In genomic region chr4:45826275-45827040, GRCm38 (mm10) we compare ENCODE assay signal across 9 mouse cellular contexts. TPM values are rescaled to one million over a fixed set of nuclear protein-coding genes. Genes with fewer than 3 reads are reported as not detected.
A peak's percentile ranks its signal among the peaks of the same experiment; 100 is the strongest.
DNase-seq lines count a peak whose midpoint lies in the region; ATAC-seq lines count a peak whose summit lies in the region.
"Had no signal": no experiment of that assay in that cellular context is flagged by ENCODE, and none has a peak within 500 bp of the region (broad histone marks: within the 10 kb centered on the region; RNA-seq: fewer than 3 reads in every experiment).

TSS of gene Igfbpl1 (minus strand) at chr4:45826923.

- peak within 1 kb of the TSS; percentile 61 for H3K4me2 ChIP-seq in embryonic facial prominence, embryonic 15.5 days (replicated peaks)
- peak within 1 kb of the TSS; percentile 78 for H3K4me2 ChIP-seq in intestine, embryonic 15.5 days (replicated peaks)
- H3K4me2 ChIP-seq in neural tube, embryonic 14.5 days (ENCODE audit: low read depth, low read length) = peak within 1 kb of the TSS; percentile 67

- H3K36me3 ChIP-seq in embryonic facial prominence, embryonic 15.5 days = no peaks in the 10 kb centered on the region
- no peaks in the 10 kb centered on the region for H3K36me3 ChIP-seq in intestine, embryonic 15.5 days
- H3K36me3 ChIP-seq in neural tube, embryonic 14.5 days (ENCODE audit: control insufficient read depth, insufficient read depth, low read length) = no peaks in the 10 kb centered on the region

- H3K9me3 ChIP-seq in embryonic facial prominence, embryonic 15.5 days (replicated peaks) = no peaks in the 10 kb centered on the region
- H3K9me3 ChIP-seq in intestine, embryonic 15.5 days = no peaks in the 10 kb centered on the region
- H3K9me3 ChIP-seq in neural tube, embryonic 14.5 days (ENCODE audit: control insufficient read depth, low read length) = no peaks in the 10 kb centered on the region

- intact Hi-C loops in left cerebral cortex, postnatal 4 days (cut with DNase I) = no loop called here

- peak; percentile 79 for DNase-seq in left cerebral cortex, postnatal 4 days
- DNase-seq in left cerebral cortex, adult 8-10 months (ENCODE audit: low spot score in 2 of 2) = no peak
- DNase-seq in cerebellum, adult 11 months = no peak
- DNase-seq in ovary, postnatal 10 days (ENCODE audit: low spot score) = no peak
- DNase-seq: lung, postnatal 36 days had no signal

- WGBS in embryonic facial prominence, embryonic 15.5 days = under 1% methylated on average over 89 of the region's 91 CpGs
- under 1% methylated on average over 90 of the region's 91 CpGs for WGBS in intestine, embryonic 15.5 days
- WGBS in neural tube, embryonic 14.5 days = 1% methylated on average over 75 of the region's 91 CpGs

- H3K4me3 ChIP-seq in embryonic facial prominence, embryonic 15.5 days (replicated peaks) = peak within 1 kb of the TSS; percentile 36
- H3K4me3 ChIP-seq in intestine, embryonic 15.5 days (replicated peaks) = peak within 1 kb of the TSS; percentile 45
- H3K4me3 ChIP-seq in neural tube, embryonic 14.5 days (ENCODE audit: low read depth, low read length) = peak within 1 kb of the TSS; percentile 59

- no peak within 1 kb of the TSS for H3K9ac ChIP-seq in embryonic facial prominence, embryonic 15.5 days
- H3K9ac ChIP-seq in intestine, embryonic 15.5 days = no peak within 1 kb of the TSS
- peak within 1 kb of the TSS; percentile 82 for H3K9ac ChIP-seq in neural tube, embryonic 14.5 days (replicated peaks; ENCODE audit: low read depth, low read length)

- H3K27me3 ChIP-seq in embryonic facial prominence, embryonic 15.5 days = peaks cover 91% of the 10 kb centered on the region
- peaks cover 57% of the 10 kb centered on the region for H3K27me3 ChIP-seq in intestine, embryonic 15.5 days (replicated peaks)
- H3K27me3 ChIP-seq in neural tube, embryonic 14.5 days (ENCODE audit: control insufficient read depth, insufficient read depth, low read length) = peaks cover 4% of the 10 kb centered on the region; the same call in 1 of the 2 replicates

- H3K27ac ChIP-seq in embryonic facial prominence, embryonic 15.5 days (replicated peaks) = no peak within 1 kb of the TSS
- H3K27ac ChIP-seq in intestine, embryonic 15.5 days = no peak within 1 kb of the TSS
- peak within 1 kb of the TSS; percentile 92 for H3K27ac ChIP-seq in neural tube, embryonic 14.5 days (ENCODE audit: low read depth, low read length)

- no peak for ATAC-seq in embryonic facial prominence, embryonic 15.5 days (ENCODE audit: insufficient number of reproducible peaks, low FRiP score, low TSS enrichment, low read depth)
- 0 out of 2 replicates have a peak, but pooled peaks have one; percentile 55 for ATAC-seq in intestine, embryonic 15.5 days
- ATAC-seq in neural tube, embryonic 14.5 days (ENCODE audit: low read depth) = peak; percentile 67
- no peak for ATAC-seq in erythroid progenitor cell, adult 5-6 weeks (replicated peaks; ENCODE audit: low FRiP score, poor library complexity, severe bottlenecking)

- H3K4me1 ChIP-seq in embryonic facial prominence, embryonic 15.5 days = peaks cover 12% of the 10 kb centered on the region
- H3K4me1 ChIP-seq in intestine, embryonic 15.5 days (replicated peaks) = peaks cover 10% of the 10 kb centered on the region
- peaks cover 39% of the 10 kb centered on the region for H3K4me1 ChIP-seq in neural tube, embryonic 14.5 days (ENCODE audit: control insufficient read depth, insufficient read depth, low read length)

RNA-seq across cellular contexts. Expression of gene Igfbpl1, which starts in this region (rescaled TPM):
- total RNA-seq in left cerebral cortex, postnatal 4 days (2021) = 10 to 100 TPM; 35.5 to 36.2 TPM
- 1 to 10 TPM in 3 of 4 experiments, under 1 TPM in 1; 0.62 to 2.9 (median 2.1) TPM for total RNA-seq in left cerebral cortex, adult 8-10 months (2022)
- polyA plus RNA-seq in embryonic facial prominence, embryonic 15.5 days (2015; fragmentation: Nextera tagmentation; extraction: Ambion mirVana) = 0.37 and 0.80 TPM in 2 replicates
- 0.42 and 0.53 TPM in 2 replicates for polyA plus RNA-seq in intestine, embryonic 15.5 days (2015; fragmentation: Nextera tagmentation; extraction: Ambion mirVana)
- polyA plus RNA-seq in neural tube, embryonic 14.5 days (2014; fragmentation: Nextera tagmentation; extraction: Ambion mirVana) = 55.7 and 75.5 TPM in 2 replicates
- not detected in 2 replicates for total RNA-seq in erythroid progenitor cell, adult 5-6 weeks (2015; ENCODE audit: low replicate concordance)
- total RNA-seq in erythroid progenitor cell, adult 5-6 weeks (2017; ENCODE audit: low replicate concordance) = not detected in 2 replicates

Comparison
In these comparisons a context has a peak if more than half of its experiments do, and no peak if none do; other contexts are left out.
1. RNA of gene Igfbpl1 (total RNA-seq): 35.5 to 36.2 TPM in left cerebral cortex, postnatal 4 days; 0.62 to 2.9 TPM in left cerebral cortex, adult 8-10 months and not detected in erythroid progenitor cell, adult 5-6 weeks; every median in the first group is over 4 times any median in the second.
2. RNA of gene Igfbpl1 (polyA plus RNA-seq): 55.7 to 75.5 TPM in neural tube, embryonic 14.5 days; 0.37 to 0.80 TPM in embryonic facial prominence, embryonic 15.5 days and 0.42 to 0.53 TPM in intestine, embryonic 15.5 days; every median in the first group is over 10 times any median in the second.
3. Peak in ATAC-seq, H3K4me3 ChIP-seq and H3K4me2 ChIP-seq in intestine, embryonic 15.5 days; RNA of the gene not detected or under 1 TPM.
4. Peak in every context shown above with its lines, with median percentiles within 50 percentile points of each other: H3K4me2 ChIP-seq and H3K4me3 ChIP-seq.